Mouse (Mus musculus): Measurements from ENCODE around the gene Rbm3.

- TF ChIP-seq POLR2A (IDR thresholded peaks at IDR 0.05; ENCODE audit: low read depth, low read length): no peak
- no peak for TF ChIP-seq CTCF (IDR thresholded peaks at IDR 0.05; ENCODE audit: borderline replicate concordance, insufficient read depth, low read length)
These were observed 21.7 kb downstream of the Rbm3 start for GRCm38 (mm10) chrX:8123821-8124470.

Measured in embryonic fibroblast, embryonic 13.5 days (primary cell).